Mouse (Mus musculus): ENCODE results near the gene Gstm3.

GRCm38 (mm10) chr3:107945729-107946128 is 23.4 kb downstream of the Gstm3 start:
- no peak for TF ChIP-seq EP300 (IDR thresholded peaks at IDR 0.05; ENCODE audit: insufficient read depth, low read depth, low read length)
- TF ChIP-seq POLR2A (IDR thresholded peaks at IDR 0.05; ENCODE audit: insufficient read depth, low read depth, low read length), result no peak

Measured in heart, adult 2 months (tissue).